Mouse (Mus musculus): ENCODE results near the gene Pxmp2.
A peak's percentile ranks its signal among the peaks of the same experiment; 100 is the strongest.

The Pxmp2 gene

GRCm38 (mm10) chr5:110230780-110231461 is 55.1 kb downstream of the Pxmp2 start, which contains the start of gene Ankle2:
Gene Ankle2, plus strand, starts transcription at chr5:110231004.
- ATAC-seq (ENCODE audit: low TSS enrichment) = peak; percentile 97

DNA sequence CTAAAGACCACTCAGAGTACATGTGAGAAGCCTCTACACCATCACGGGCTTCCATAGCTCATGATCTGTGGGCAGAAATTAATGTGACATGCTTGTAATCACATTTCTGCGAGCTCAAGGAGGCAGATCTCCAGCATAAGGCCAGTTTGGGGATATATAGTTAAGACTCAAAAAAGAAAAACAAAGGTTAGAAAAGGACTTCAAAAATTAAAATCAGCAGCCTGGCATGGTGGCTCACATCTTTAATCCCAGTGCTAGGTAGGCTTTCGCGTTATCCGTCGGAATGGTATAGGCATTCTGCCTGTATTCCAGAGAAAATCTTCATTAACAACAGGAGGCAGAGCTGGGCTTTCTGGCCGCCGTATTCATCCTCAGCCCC is 55.6 kb downstream of the Pxmp2 start:
- ATAC-seq (ENCODE audit: low TSS enrichment) = no peak; the same call in 1 of the 2 replicates

DNA sequence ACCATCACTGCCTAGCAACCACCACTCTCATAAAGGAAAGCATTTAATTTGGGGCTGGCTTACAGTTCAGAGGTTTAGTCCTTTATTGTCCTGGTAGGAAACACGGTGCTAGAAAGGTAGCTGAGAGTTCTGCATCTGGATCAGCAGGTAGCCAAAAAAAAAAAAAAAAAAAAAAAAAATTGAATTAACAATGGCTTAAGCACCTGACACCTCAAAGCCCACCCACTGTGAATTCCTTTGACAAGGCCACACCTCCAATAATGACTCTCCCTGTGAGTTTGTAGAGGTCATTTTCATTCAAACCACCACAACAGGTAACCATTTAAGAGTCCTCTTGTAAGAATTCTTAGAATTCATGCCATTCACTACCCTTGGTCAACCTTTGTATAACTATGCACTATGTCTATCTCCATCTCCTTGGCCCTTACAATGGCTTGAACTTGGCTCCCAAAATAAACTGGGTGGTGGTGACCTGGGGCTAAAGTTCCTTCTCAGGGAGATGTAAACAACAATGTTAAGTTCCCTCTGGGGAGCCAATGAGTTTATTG is 58.6 kb downstream of the Pxmp2 start:
- no peak for ATAC-seq (ENCODE audit: low TSS enrichment)

GRCm38 (mm10) chr5:110225056-110225455 is 60.9 kb downstream of the Pxmp2 start:
- ATAC-seq (ENCODE audit: low TSS enrichment) = no peak

All from frontal cortex, adult (tissue).